Mouse (Mus musculus): ENCODE results near the gene Golt1a.
"Not testable (repeated sequence)": the region's sequence is repeated elsewhere in the genome, so short reads cannot be mapped to it uniquely, and the experiment has no call there.

The Golt1a gene

GRCm38 (mm10) chr1:133307318-133307717 is 2.3 kb upstream of the Golt1a start:
- DNase-seq, result peak; percentile 55 to 56

GRCm38 (mm10) chr1:133311240-133311639 is 1.6 kb downstream of the Golt1a start:
- DNase-seq, result no peak

GRCm38 (mm10) chr1:133311946-133312345 is 2.3 kb downstream of the Golt1a start:
- DNase-seq, result no peak

GRCm38 (mm10) chr1:133314364-133314763 is 4.8 kb downstream of the Golt1a start:
- peak; percentile 61 to 88 for DNase-seq

GRCm38 (mm10) chr1:133315775-133316174 is 6.2 kb downstream of the Golt1a start:
- DNase-seq, result no peak

GRCm38 (mm10) chr1:133316577-133316976 is 7.0 kb downstream of the Golt1a start:
- DNase-seq, result no peak

GRCm38 (mm10) chr1:133317149-133317548 is 7.5 kb downstream of the Golt1a start:
- DNase-seq, result no peak

GRCm38 (mm10) chr1:133321267-133321925 is 11.8 kb downstream of the Golt1a start, which contains the start of gene Kiss1:
Gene Kiss1 (plus strand): TSS chr1:133321875.
- DNase-seq, result no peak

- no peak for DNase-seq
Observed at GRCm38 (mm10) chr1:133323333-133323732, 13.7 kb downstream of the Golt1a start.

- no peak for DNase-seq
Observed at GRCm38 (mm10) chr1:133325951-133326350, 16.4 kb downstream of the Golt1a start.

- DNase-seq, result no peak
Observed at GRCm38 (mm10) chr1:133327094-133327493, 17.5 kb downstream of the Golt1a start.

- no peak for DNase-seq
Observed at GRCm38 (mm10) chr1:133328299-133328795, 18.7 kb downstream of the Golt1a start.

GRCm38 (mm10) chr1:133328896-133329637 is 19.5 kb downstream of the Golt1a start:
- DNase-seq, result peak in 1 of 2 experiments; percentile 37

GRCm38 (mm10) chr1:133329638-133329964 is 20.0 kb downstream of the Golt1a start:
- DNase-seq, result no peak

GRCm38 (mm10) chr1:133331142-133331541 is 21.5 kb downstream of the Golt1a start:
- DNase-seq, result no peak

- no peak for DNase-seq
Observed at GRCm38 (mm10) chr1:133332656-133333430, 23.2 kb downstream of the Golt1a start.

- no peak for DNase-seq
Observed at GRCm38 (mm10) chr1:133333937-133334336, 24.3 kb downstream of the Golt1a start.

- DNase-seq, result not testable (repeated sequence)
Observed at GRCm38 (mm10) chr1:133340403-133340802, 30.8 kb downstream of the Golt1a start.

GRCm38 (mm10) chr1:133344357-133344756 is 34.8 kb downstream of the Golt1a start:
- DNase-seq, result no peak

- DNase-seq, result no peak
Observed at GRCm38 (mm10) chr1:133346531-133346930, 36.9 kb downstream of the Golt1a start.

- DNase-seq, result no peak
Observed at GRCm38 (mm10) chr1:133347226-133347625, 37.6 kb downstream of the Golt1a start.

- peak; percentile 67 to 79 for DNase-seq
Observed at GRCm38 (mm10) chr1:133347693-133348520, 38.3 kb downstream of the Golt1a start.
